Mouse (Mus musculus) layer of hippocampus, adult 2 months (tissue): ENCODE data around the gene Tarbp1. TPM values are rescaled to one million over a fixed set of nuclear protein-coding genes. Genes with fewer than 3 reads are reported as not detected.
"Not testable (repeated sequence)": the region's sequence is repeated elsewhere in the genome, so short reads cannot be mapped to it uniquely, and the experiment has no call there.

ENCODE experiments used
- DNase-seq, 2 experiments: peaks; one replicate each; pipeline ENCODE4 v3.0.0; 2022; ENCODE audit warnings: low spot score in 2 of 2
- H3K27ac ChIP-seq: fragments of 200-600 bp; 2 replicates; pipeline ENCODE4 v1.8.1; 2022
- H3K4me3 ChIP-seq: fragments of 200-600 bp; 2 replicates; pipeline ENCODE4 v1.8.1; 2022; ENCODE audit warnings: mild to moderate bottlenecking
- CTCF ChIP-seq: fragments of 200-600 bp; conservative IDR thresholded peaks from 2 replicates; pipeline ENCODE4 v1.8.1; 2022; ENCODE audit warnings: antibody characterized with exemption, mild to moderate bottlenecking, moderate library complexity
- total RNA-seq, 2 experiments: library from RNA; stranded (reverse); gene quantifications; 2 replicates each; pipeline ENCODE4 v1.2.3; 2021

Tarbp1 gene
- total RNA-seq, 2 experiments from 2014 or later, result 4.6 to 4.9 TPM

GRCm38 (mm10) chr8:126478714-126479113 is 3.8 kb upstream of the Tarbp1 start:
- Histone ChIP-seq H3K27ac (no peak overlapping the region), H3K4me3 (no peak overlapping the region)
- DNase-seq, result no peak
- TF ChIP-seq CTCF, result no peak

DNA sequence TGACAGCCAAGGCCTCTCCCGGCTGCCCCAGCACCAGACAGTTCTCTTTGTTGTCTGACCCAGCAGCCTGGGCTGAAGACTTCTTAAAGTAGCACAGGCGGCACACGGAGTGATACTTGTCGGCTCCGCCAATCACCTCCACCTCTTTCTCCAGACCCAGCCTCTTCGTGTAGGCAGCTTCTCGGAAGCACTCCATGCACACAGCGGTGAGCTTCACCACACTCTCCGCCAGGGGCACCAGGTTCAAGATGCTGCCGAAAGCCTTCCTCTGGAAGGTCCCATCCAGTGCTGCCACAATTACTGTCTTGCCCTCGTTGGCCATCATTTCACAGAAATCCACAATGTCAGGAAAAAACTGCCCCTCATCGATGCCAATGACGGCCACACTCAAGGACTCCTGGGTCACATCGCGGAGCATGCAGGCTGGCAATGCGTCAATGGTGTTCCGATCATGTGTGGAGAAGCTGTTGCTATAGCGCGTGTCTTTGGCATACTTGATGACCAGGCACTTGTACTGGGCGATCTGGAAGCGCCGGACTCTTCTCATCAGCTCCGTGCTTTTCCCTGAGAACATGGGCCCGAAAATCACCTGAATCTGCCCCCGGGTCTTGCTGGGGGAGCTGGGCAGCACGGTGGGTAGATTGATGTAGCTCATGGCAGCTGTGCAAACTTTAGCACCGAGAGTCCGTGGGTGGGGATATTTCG is 1.4 kb upstream of the Tarbp1 start:
- TF ChIP-seq CTCF, result peak; percentile 43

DNA sequence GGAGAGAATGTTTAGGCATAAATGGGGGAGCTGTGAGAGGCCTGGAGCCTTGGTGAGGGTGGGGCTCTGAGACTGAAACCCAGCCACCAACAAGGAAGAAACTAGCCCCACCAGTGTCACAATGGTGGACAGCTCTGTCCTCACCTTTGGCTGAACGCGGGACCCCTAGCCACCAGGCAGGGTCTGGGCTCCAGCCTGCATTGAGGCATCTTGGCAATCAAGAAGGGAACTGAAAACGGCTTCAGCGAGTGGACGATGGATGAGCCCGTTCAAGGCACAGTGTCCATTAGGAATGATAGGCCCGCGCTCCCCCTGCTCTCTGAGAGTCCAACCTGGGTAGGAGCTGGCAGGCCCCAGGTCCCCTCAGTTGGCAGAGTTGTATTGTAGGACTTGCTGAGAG is 873 bp upstream of the Tarbp1 start:
- DNase-seq, H3K27ac ChIP-seq, H3K4me3 ChIP-seq: not testable (repeated sequence)

More for the DNA sequence above, 1.4 kb upstream of the Tarbp1 start:
- DNase-seq, H3K27ac ChIP-seq, H3K4me3 ChIP-seq: not testable (repeated sequence)

- no peak for TF ChIP-seq CTCF
- no peak for DNase-seq
Observed at GRCm38 (mm10) chr8:126473802-126474298, 1.0 kb downstream of the Tarbp1 start.

DNA sequence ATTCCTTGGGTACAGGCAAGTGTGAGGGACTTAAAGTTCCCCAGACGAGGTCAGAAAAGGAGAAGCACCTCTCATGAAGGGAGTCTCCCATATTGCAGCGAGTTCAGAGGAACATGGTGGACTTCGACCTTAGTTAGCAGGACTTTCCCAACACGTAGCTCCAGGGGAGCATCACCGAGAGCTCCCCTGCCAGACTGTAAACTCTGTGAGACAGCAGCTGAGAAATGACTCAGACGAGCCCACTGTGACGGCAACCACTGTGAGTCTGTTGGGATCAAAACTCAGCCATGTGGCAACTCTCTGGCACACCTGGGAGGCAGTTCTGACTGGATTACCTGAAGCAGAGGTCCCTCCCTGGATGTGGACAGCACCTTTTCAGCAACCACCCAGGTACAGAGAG is 10.8 kb downstream of the Tarbp1 start:
- no peak for TF ChIP-seq CTCF
- no peak for DNase-seq
- Histone ChIP-seq H3K4me3 (no peak overlapping the region), H3K27ac (no peak overlapping the region)

More at GRCm38 (mm10) chr8:126473802-126474298, 1.0 kb downstream of the Tarbp1 start:
- Histone ChIP-seq H3K4me3 (peak overlapping the region; percentile 93), H3K27ac (peak overlapping the region; percentile 97)

DNA sequence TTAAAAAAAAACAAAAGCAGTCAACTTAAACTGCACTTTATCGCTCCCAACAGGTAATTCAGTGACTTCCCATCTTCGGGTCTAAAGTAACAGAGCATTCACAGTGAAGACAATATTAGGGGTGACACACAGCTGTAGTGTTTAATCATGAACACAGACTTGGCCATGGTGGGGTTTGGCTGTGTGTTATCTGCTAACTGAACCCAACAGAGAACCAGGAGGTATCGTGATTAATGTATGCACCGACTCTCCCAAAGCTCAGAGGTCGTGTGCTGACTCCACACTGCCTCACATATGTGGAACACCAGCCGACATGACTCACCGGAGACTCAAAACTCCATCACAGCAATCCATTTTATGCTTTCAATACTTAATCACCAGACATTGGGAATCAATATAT is 13.1 kb downstream of the Tarbp1 start:
- H3K4me3 ChIP-seq, result no peak overlapping the region
- no peak for DNase-seq
- TF ChIP-seq CTCF, result no peak
- no peak overlapping the region for H3K27ac ChIP-seq

- DNase-seq, result peak in 1 of 2 experiments; percentile 59
- Histone ChIP-seq H3K4me3 (no peak overlapping the region), H3K27ac (no peak overlapping the region)
- peak; percentile 77 for TF ChIP-seq CTCF
Observed at GRCm38 (mm10) chr8:126460274-126460673, 14.6 kb downstream of the Tarbp1 start.

GRCm38 (mm10) chr8:126455383-126455782 is 19.5 kb downstream of the Tarbp1 start:
- no peak for DNase-seq
- H3K4me3 ChIP-seq, result no peak overlapping the region
- no peak overlapping the region for H3K27ac ChIP-seq
- no peak for TF ChIP-seq CTCF

DNA sequence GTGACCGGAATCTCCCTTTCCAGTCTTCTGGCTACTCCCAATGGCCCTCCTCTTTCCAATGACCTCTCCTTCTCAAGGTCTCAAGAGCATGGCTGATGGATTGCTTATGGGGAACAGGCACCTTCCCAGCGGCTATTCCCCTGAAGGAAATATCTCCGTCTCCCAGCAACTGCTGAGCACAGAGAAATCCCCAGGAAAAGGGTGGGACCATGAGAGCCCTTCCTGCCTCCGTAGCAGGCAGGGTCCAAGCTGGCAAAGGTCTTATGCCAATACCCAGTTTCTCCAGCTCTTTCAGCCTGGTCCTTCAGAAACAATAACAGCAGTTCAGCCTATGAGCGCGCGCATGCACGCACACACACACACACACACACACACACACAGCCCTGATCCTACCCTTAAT is 23.7 kb downstream of the Tarbp1 start:
- H3K4me3 ChIP-seq, result no peak overlapping the region
- no peak for DNase-seq
- TF ChIP-seq CTCF, result no peak
- no peak overlapping the region for H3K27ac ChIP-seq

DNA sequence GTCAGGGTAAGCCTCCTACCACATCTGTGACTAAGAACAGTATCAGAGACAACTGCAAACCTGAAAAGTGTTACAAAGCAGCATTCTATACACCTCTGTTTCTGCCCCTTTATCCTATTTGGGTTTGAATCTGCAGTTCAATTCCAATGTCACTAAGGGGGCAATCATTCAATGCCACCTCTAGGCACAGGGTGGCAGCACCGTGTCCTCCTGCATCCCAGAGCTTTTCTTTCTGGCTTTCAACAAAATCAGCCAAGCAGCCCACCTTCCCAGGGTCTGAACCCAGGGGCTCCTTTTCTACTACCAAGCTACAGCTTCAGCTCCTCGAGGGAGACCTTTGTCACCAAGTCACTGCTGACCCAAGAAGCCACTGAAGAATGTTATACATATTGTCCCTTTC is 35.9 kb downstream of the Tarbp1 start:
- DNase-seq, result no peak
- TF ChIP-seq CTCF, result peak; percentile 70
- no peak overlapping the region for H3K4me3 ChIP-seq
- no peak overlapping the region for H3K27ac ChIP-seq

DNA sequence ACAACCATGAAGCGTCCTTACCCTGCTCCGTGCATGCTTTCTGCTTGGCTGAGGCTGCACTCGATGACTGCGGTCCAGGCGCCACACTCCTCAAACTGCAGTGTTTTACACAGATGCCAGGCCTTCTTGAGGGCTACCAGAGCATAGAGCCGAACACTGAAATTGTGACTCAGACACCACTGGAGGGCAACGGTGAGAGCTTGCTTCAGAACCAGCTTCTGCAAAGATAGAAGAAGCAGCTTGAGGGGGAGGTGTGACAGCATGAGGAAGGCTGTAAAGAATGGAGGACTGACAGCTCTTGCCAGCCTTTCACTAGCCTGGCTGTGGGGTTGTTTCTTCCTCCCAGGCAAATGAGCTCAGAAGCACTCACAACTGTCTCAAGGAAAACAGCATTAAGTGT is 41.0 kb downstream of the Tarbp1 start:
- H3K27ac ChIP-seq, result peak overlapping the region; percentile 44; the same call in 1 of the 2 replicates
- H3K4me3 ChIP-seq, result no peak overlapping the region
- DNase-seq, result peak in 1 of 2 experiments; percentile 67
- TF ChIP-seq CTCF, result peak; percentile 53

- no peak overlapping the region for H3K4me3 ChIP-seq
Observed at GRCm38 (mm10) chr8:126429635-126430034, 45.2 kb downstream of the Tarbp1 start.

DNA sequence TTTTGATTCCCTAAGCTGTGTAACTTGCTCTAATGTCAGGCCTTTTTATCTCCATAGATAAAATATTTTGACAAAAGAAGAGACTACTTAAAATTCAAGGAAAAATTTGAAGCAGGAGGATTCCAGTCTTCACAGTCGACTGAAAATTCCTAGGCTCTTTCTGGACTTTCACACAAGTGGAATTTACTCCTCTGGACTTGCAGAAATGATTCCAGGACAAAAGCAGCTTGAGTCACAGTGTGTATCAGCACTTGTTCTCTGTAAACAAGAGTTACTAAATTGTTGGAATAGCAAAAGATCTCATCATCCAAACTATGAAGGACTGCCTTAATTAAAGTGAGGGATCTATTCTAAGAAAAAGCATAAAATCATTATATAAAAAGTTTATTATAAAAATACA is 49.9 kb downstream of the Tarbp1 start:
- Histone ChIP-seq H3K4me3 (no peak overlapping the region), H3K27ac (no peak overlapping the region)
- no peak for TF ChIP-seq CTCF
- DNase-seq, result no peak

More at GRCm38 (mm10) chr8:126429635-126430034, 45.2 kb downstream of the Tarbp1 start:
- H3K27ac ChIP-seq, result 0 out of 2 replicates have a peak overlapping the region, but pooled peaks have one; percentile 23
- DNase-seq, result no peak
- TF ChIP-seq CTCF, result no peak

DNA sequence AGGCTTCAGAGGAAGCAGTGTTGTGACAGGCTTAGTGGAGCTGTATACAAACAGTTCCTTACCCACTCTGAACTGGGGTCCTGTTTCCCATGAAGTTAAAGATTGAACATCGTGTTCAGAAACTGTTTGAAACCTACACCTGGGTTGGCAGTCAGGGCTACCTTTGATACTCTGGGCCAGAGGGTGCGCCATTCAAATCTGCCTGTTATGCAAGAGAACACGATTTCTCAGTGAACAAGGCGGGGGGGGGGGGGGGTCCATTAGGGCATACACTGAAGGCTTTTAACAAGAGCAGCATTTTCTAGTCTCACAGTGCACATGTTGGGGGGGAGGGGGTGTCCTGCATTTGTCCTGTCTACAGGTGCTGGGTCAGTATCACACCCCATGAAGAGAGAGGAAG is 50.7 kb downstream of the Tarbp1 start:
- Histone ChIP-seq H3K4me3 (no peak overlapping the region), H3K27ac (no peak overlapping the region; the same call in 1 of the 2 replicates)
- DNase-seq, result no peak
- no peak for TF ChIP-seq CTCF
